Comparison of ENCODE assay signal across 26 mouse cellular contexts in genomic region chr2:104200211-104200610, GRCm38 (mm10).
DNase-seq lines count a peak whose midpoint lies in the region; ATAC-seq and TF ChIP-seq lines count a peak whose summit lies in the region.
"Had no signal": no experiment of that assay in that cellular context is flagged by ENCODE, and none has a peak within 500 bp of the region (broad histone marks: within the 10 kb centered on the region; RNA-seq: fewer than 3 reads in every experiment).

No protein-coding gene starts in this region.

- no peak overlapping the region for H3K4me3 ChIP-seq in gastrocnemius, adult 2 months
- no peak overlapping the region for H3K4me3 ChIP-seq in lung, embryonic 14.5 days (ENCODE audit: low read depth, low read length)
- H3K4me3 ChIP-seq in lung, postnatal 0 days (ENCODE audit: low read depth, low read length) = no peak overlapping the region
- H3K4me3 ChIP-seq in embryonic facial prominence, embryonic 14.5 days (ENCODE audit: low read depth, low read length) = no peak overlapping the region
- H3K4me3 ChIP-seq: embryonic facial prominence, embryonic 15.5 days; heart, adult 2 months; heart, embryonic 10.5 days; heart, embryonic 13.5 days had no signal

- WGBS in lung, embryonic 14.5 days = 36% methylated on average over 3 of the region's 3 CpGs
- 38% methylated on average over 3 of the region's 3 CpGs for WGBS in lung, postnatal 0 days
- 20% methylated on average over 3 of the region's 3 CpGs for WGBS in embryonic facial prominence, embryonic 14.5 days

- intact Hi-C loops in gastrocnemius, adult 2 months (cut with DNase I) = no loop called here

- H3K9ac ChIP-seq in lung, embryonic 14.5 days = no peak overlapping the region
- H3K9ac ChIP-seq in lung, postnatal 0 days (replicated peaks; ENCODE audit: low read depth) = no peak overlapping the region
- no peak overlapping the region for H3K9ac ChIP-seq in embryonic facial prominence, embryonic 14.5 days (ENCODE audit: low read depth, low read length)
- H3K9ac ChIP-seq: embryonic facial prominence, embryonic 15.5 days; forebrain, postnatal 0 days; heart, embryonic 13.5 days; hindbrain, embryonic 14.5 days had no signal

- peak; percentile 17 for DNase-seq in cerebellum, adult 9-10 months
- no peak for DNase-seq in cerebellum, adult 11 months
- DNase-seq in gastrocnemius, adult 2 months = no peak
- no peak for DNase-seq in gastrocnemius, postnatal 4 days (ENCODE audit: low spot score in 2 of 2)
- DNase-seq in lung, embryonic 14.5 days = peak; percentile 5
- no peak for DNase-seq in lung, postnatal 0 days (ENCODE audit: low spot score)
- peak; percentile 62 for DNase-seq in embryonic facial prominence, embryonic 14.5 days (ENCODE audit: low spot score)
- DNase-seq in urinary bladder, postnatal 25 days (ENCODE audit: low spot score) = no peak
- DNase-seq: adrenal gland, adult 8-10 months; adrenal gland, postnatal 25 days; cerebellum, adult 18-20 months; cerebellum, adult 9-11 months; cerebellum, postnatal 25 days; forebrain, postnatal 0 days; gastrocnemius, postnatal 25 days; heart, adult 2 months; heart, postnatal 14 days; heart, postnatal 4 days had no signal

- no peak for TF ChIP-seq CTCF in gastrocnemius, adult 2 months (IDR thresholded peaks at IDR 0.05)
- no peak for TF ChIP-seq CTCF in lung, embryonic 14.5 days (IDR thresholded peaks at IDR 0.05; ENCODE audit: low read depth)
- TF ChIP-seq CTCF in lung, postnatal 0 days (IDR thresholded peaks at IDR 0.05) = no peak

- no peak for TF ChIP-seq EP300 in lung, postnatal 0 days (IDR thresholded peaks at IDR 0.05)

- no peaks in the 10 kb centered on the region for H3K36me3 ChIP-seq in lung, embryonic 14.5 days (ENCODE audit: insufficient read depth)
- no peaks in the 10 kb centered on the region for H3K36me3 ChIP-seq in lung, postnatal 0 days (ENCODE audit: insufficient read depth, low read length)
- H3K36me3 ChIP-seq in embryonic facial prominence, embryonic 14.5 days (ENCODE audit: control insufficient read depth, insufficient read depth, low read length) = no peaks in the 10 kb centered on the region
- H3K36me3 ChIP-seq: embryonic facial prominence, embryonic 15.5 days; heart, embryonic 10.5 days; heart, embryonic 13.5 days had no signal

- no peak for ATAC-seq in lung, embryonic 14.5 days (ENCODE audit: insufficient read depth)
- no peak for ATAC-seq in lung, postnatal 0 days
- ATAC-seq in embryonic facial prominence, embryonic 14.5 days (ENCODE audit: low read depth) = no peak
- ATAC-seq: activated CD4-positive, CD25-positive, alpha-beta regulatory T cell, adult 4 months; forebrain, embryonic 14.5 days; forebrain, postnatal 0 days; hindbrain, postnatal 0 days; intestine, postnatal 0 days had no signal

- peak overlapping the region; percentile 71 for H3K27ac ChIP-seq in gastrocnemius, adult 2 months
- no peak overlapping the region for H3K27ac ChIP-seq in lung, embryonic 14.5 days (ENCODE audit: low read depth)
- H3K27ac ChIP-seq in lung, postnatal 0 days (ENCODE audit: low read length) = no peak overlapping the region
- no peak overlapping the region for H3K27ac ChIP-seq in embryonic facial prominence, embryonic 14.5 days (replicated peaks; ENCODE audit: low read depth, low read length)
- H3K27ac ChIP-seq: embryonic facial prominence, embryonic 15.5 days; heart, adult 2 months; heart, embryonic 10.5 days; heart, embryonic 13.5 days; hindbrain, embryonic 14.5 days; hindbrain, postnatal 0 days had no signal

- H3K4me1 ChIP-seq in lung, embryonic 14.5 days (ENCODE audit: insufficient read depth) = no peaks in the 10 kb centered on the region
- H3K4me1 ChIP-seq in lung, postnatal 0 days (ENCODE audit: insufficient read depth, low read depth, low read length) = no peaks in the 10 kb centered on the region
- 0 out of 2 replicates have a peak, but pooled peaks cover 3% of the 10 kb centered on the region for H3K4me1 ChIP-seq in embryonic facial prominence, embryonic 14.5 days (ENCODE audit: control insufficient read depth, insufficient read depth, low read length)
- H3K4me1 ChIP-seq: embryonic facial prominence, embryonic 15.5 days; heart, embryonic 13.5 days had no signal

- H3K27me3 ChIP-seq in lung, embryonic 14.5 days (ENCODE audit: insufficient read depth, low read length) = no peaks in the 10 kb centered on the region
- H3K27me3 ChIP-seq in lung, postnatal 0 days (replicated peaks; ENCODE audit: insufficient read depth, low read length) = no peaks in the 10 kb centered on the region
- H3K27me3 ChIP-seq in embryonic facial prominence, embryonic 14.5 days (replicated peaks; ENCODE audit: control insufficient read depth, insufficient read depth, low read length) = no peaks in the 10 kb centered on the region
- H3K27me3 ChIP-seq: embryonic facial prominence, embryonic 15.5 days; heart, embryonic 13.5 days had no signal

- no peaks in the 10 kb centered on the region for H3K9me3 ChIP-seq in lung, embryonic 14.5 days (ENCODE audit: low read depth, low read length)
- H3K9me3 ChIP-seq in lung, postnatal 0 days (ENCODE audit: low read length) = no peaks in the 10 kb centered on the region
- no peaks in the 10 kb centered on the region for H3K9me3 ChIP-seq in embryonic facial prominence, embryonic 14.5 days (ENCODE audit: control insufficient read depth, low read length)
- H3K9me3 ChIP-seq: embryonic facial prominence, embryonic 15.5 days; heart, embryonic 10.5 days; heart, embryonic 13.5 days had no signal

- no peak overlapping the region for H3K4me2 ChIP-seq in lung, embryonic 14.5 days
- H3K4me2 ChIP-seq in lung, postnatal 0 days (replicated peaks; ENCODE audit: low read depth, low read length) = no peak overlapping the region
- no peak overlapping the region for H3K4me2 ChIP-seq in embryonic facial prominence, embryonic 14.5 days (ENCODE audit: low read depth, low read length)
- H3K4me2 ChIP-seq: embryonic facial prominence, embryonic 15.5 days; heart, embryonic 13.5 days; hindbrain, embryonic 14.5 days had no signal

Comparison
In these comparisons a context has a peak if more than half of its experiments do, and no peak if none do; other contexts are left out.
1. DNase-seq: peak in cerebellum, adult 9-10 months (single experiment), lung, embryonic 14.5 days (single experiment) and embryonic facial prominence, embryonic 14.5 days (single experiment); none in cerebellum, adult 11 months (single experiment), gastrocnemius, adult 2 months (single experiment), gastrocnemius, postnatal 4 days (0 of 2), lung, postnatal 0 days (single experiment) and urinary bladder, postnatal 25 days (single experiment).